ENCODE assay signal across 11 mouse cellular contexts in the genomic region with DNA sequence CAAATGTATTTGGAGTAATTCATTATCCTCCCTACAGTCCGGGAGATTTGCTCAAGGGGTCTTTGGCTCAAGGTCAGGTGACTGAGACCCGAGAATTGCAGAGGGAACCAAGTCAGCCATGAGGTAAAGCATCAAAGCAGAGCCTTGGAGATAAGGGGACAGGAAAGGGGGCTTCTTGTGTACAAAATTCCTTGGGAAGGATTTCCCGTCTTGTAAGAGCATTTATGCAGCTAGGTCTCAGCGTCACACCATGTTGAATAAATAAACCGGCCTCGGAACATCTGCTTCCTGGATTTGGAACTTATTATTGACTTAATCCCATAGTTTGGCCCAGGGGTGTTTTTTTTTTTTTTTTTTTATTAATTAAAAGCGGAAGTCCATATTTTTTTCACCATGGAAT.
DNase-seq lines count a peak whose midpoint lies in the region; ATAC-seq and TF ChIP-seq lines count a peak whose summit lies in the region.
"Had no signal": no experiment of that assay in that cellular context is flagged by ENCODE, and none has a peak within 500 bp of the region (broad histone marks: within the 10 kb centered on the region; RNA-seq: fewer than 3 reads in every experiment).

No protein-coding gene starts in this region.

- H3K36me3 ChIP-seq in forebrain, embryonic 10.5 days (replicated peaks) = no peaks in the 10 kb centered on the region
- no peaks in the 10 kb centered on the region for H3K36me3 ChIP-seq in forebrain, embryonic 15.5 days
- H3K36me3 ChIP-seq in embryonic facial prominence, embryonic 11.5 days (replicated peaks; ENCODE audit: control insufficient read depth, insufficient read depth, low read depth, low read length) = no peaks in the 10 kb centered on the region
- H3K36me3 ChIP-seq in hindbrain, postnatal 0 days (ENCODE audit: insufficient read depth, low read length) = no peaks in the 10 kb centered on the region
- H3K36me3 ChIP-seq: liver, embryonic 13.5 days had no signal

- 45% methylated on average over 7 of the region's 7 CpGs for WGBS in forebrain, embryonic 10.5 days
- 51% methylated on average over 7 of the region's 7 CpGs for WGBS in forebrain, embryonic 15.5 days
- 24% methylated on average over 7 of the region's 7 CpGs for WGBS in embryonic facial prominence, embryonic 11.5 days
- WGBS in hindbrain, postnatal 0 days = 41% methylated on average over 7 of the region's 7 CpGs

- no peaks in the 10 kb centered on the region for H3K9me3 ChIP-seq in forebrain, embryonic 10.5 days
- H3K9me3 ChIP-seq in forebrain, embryonic 15.5 days = no peaks in the 10 kb centered on the region
- no peaks in the 10 kb centered on the region for H3K9me3 ChIP-seq in embryonic facial prominence, embryonic 11.5 days (replicated peaks; ENCODE audit: control insufficient read depth, low read length)
- H3K9me3 ChIP-seq in hindbrain, postnatal 0 days (ENCODE audit: low read length) = no peaks in the 10 kb centered on the region
- H3K9me3 ChIP-seq: liver, embryonic 13.5 days had no signal

- no peak for TF ChIP-seq CTCF in layer of hippocampus, adult 2 months (conservative IDR thresholded peaks at IDR 0.05)
- no peak for TF ChIP-seq CTCF in hindbrain, postnatal 0 days (IDR thresholded peaks at IDR 0.05; ENCODE audit: low read depth)

- intact Hi-C loops in left cerebral cortex, postnatal 36 days (cut with DNase I) = loop anchor here (5.0 to 10.0 kb wide), 5 partner anchors 48 to 836 kb away; a partner anchor contains a TSS

- H3K4me2 ChIP-seq in forebrain, embryonic 15.5 days (replicated peaks) = no peak overlapping the region
- no peak overlapping the region for H3K4me2 ChIP-seq in embryonic facial prominence, embryonic 11.5 days (ENCODE audit: low read depth, low read length)
- no peak overlapping the region for H3K4me2 ChIP-seq in hindbrain, postnatal 0 days (ENCODE audit: low read depth, low read length)
- H3K4me2 ChIP-seq: liver, embryonic 13.5 days had no signal

- H3K27me3 ChIP-seq in forebrain, embryonic 10.5 days (ENCODE audit: poor library complexity, severe bottlenecking) = no peaks in the 10 kb centered on the region
- no peaks in the 10 kb centered on the region for H3K27me3 ChIP-seq in forebrain, embryonic 15.5 days
- H3K27me3 ChIP-seq in embryonic facial prominence, embryonic 11.5 days (ENCODE audit: control insufficient read depth, insufficient read depth, low read length) = no peaks in the 10 kb centered on the region
- H3K27me3 ChIP-seq in hindbrain, postnatal 0 days (ENCODE audit: insufficient read depth, low read length) = no peaks in the 10 kb centered on the region
- H3K27me3 ChIP-seq: liver, embryonic 13.5 days had no signal

- no peak for DNase-seq in forebrain, embryonic 10.5 days (ENCODE audit: extremely low spot score, low spot score)
- DNase-seq in layer of hippocampus, adult 2 months (ENCODE audit: low spot score in 2 of 2) = no peak
- DNase-seq in layer of hippocampus, adult 9-10 months (ENCODE audit: low spot score) = no peak
- peak; percentile 70 for DNase-seq in embryonic facial prominence, embryonic 11.5 days (ENCODE audit: low spot score)
- DNase-seq in hindbrain, postnatal 0 days (ENCODE audit: low spot score) = no peak
- no peak for DNase-seq in adrenal gland, postnatal 25 days
- DNase-seq in left cerebral cortex, postnatal 36 days (ENCODE audit: low spot score in 2 of 2) = no peak
- DNase-seq: gastrocnemius, postnatal 36 days; liver, embryonic 13.5 days had no signal

- no peak overlapping the region for H3K4me3 ChIP-seq in forebrain, embryonic 10.5 days
- no peak overlapping the region for H3K4me3 ChIP-seq in forebrain, embryonic 15.5 days
- H3K4me3 ChIP-seq in layer of hippocampus, adult 2 months = no peak overlapping the region
- no peak overlapping the region for H3K4me3 ChIP-seq in embryonic facial prominence, embryonic 11.5 days (ENCODE audit: low read depth, low read length)
- no peak overlapping the region for H3K4me3 ChIP-seq in hindbrain, postnatal 0 days (ENCODE audit: low read length)
- H3K4me3 ChIP-seq: liver, embryonic 13.5 days; myocyte had no signal

- H3K9ac ChIP-seq in forebrain, embryonic 15.5 days (replicated peaks) = no peak overlapping the region
- no peak overlapping the region for H3K9ac ChIP-seq in embryonic facial prominence, embryonic 11.5 days (replicated peaks; ENCODE audit: low read length)
- no peak overlapping the region for H3K9ac ChIP-seq in hindbrain, postnatal 0 days (replicated peaks; ENCODE audit: low read length)
- H3K9ac ChIP-seq: liver, embryonic 13.5 days had no signal

- H3K4me1 ChIP-seq in forebrain, embryonic 10.5 days = peaks cover 65% of the 10 kb centered on the region
- no peaks in the 10 kb centered on the region for H3K4me1 ChIP-seq in forebrain, embryonic 15.5 days
- H3K4me1 ChIP-seq in embryonic facial prominence, embryonic 11.5 days (ENCODE audit: control insufficient read depth, insufficient read depth, low read length) = no peaks in the 10 kb centered on the region
- peaks cover 4% of the 10 kb centered on the region; the same call in 1 of the 2 replicates for H3K4me1 ChIP-seq in hindbrain, postnatal 0 days (ENCODE audit: insufficient read depth, low read length)
- H3K4me1 ChIP-seq: liver, embryonic 13.5 days had no signal

- H3K27ac ChIP-seq in forebrain, embryonic 10.5 days = peak overlapping the region; percentile 48
- H3K27ac ChIP-seq in forebrain, embryonic 15.5 days (replicated peaks) = no peak overlapping the region
- peak overlapping the region; percentile 64 for H3K27ac ChIP-seq in layer of hippocampus, adult 2 months
- no peak overlapping the region for H3K27ac ChIP-seq in embryonic facial prominence, embryonic 11.5 days (replicated peaks; ENCODE audit: low read depth, low read length)
- peak overlapping the region; percentile 26; the same call in 1 of the 2 replicates for H3K27ac ChIP-seq in hindbrain, postnatal 0 days
- H3K27ac ChIP-seq: liver, embryonic 13.5 days had no signal

- no peak for ATAC-seq in forebrain, embryonic 15.5 days (replicated peaks)
- no peak for ATAC-seq in embryonic facial prominence, embryonic 11.5 days (replicated peaks; ENCODE audit: insufficient number of reproducible peaks, low FRiP score, low TSS enrichment, low read depth)
- no peak for ATAC-seq in hindbrain, postnatal 0 days

Comparison
In these comparisons a context has a peak if more than half of its experiments do, and no peak if none do; other contexts are left out.
1. H3K27ac ChIP-seq: peak in forebrain, embryonic 10.5 days (single experiment), layer of hippocampus, adult 2 months (single experiment) and hindbrain, postnatal 0 days (single experiment); none in forebrain, embryonic 15.5 days (single experiment) and embryonic facial prominence, embryonic 11.5 days (single experiment).